ENCODE assay signal across 9 mouse cellular contexts in genomic region chr2:4587685-4588409, GRCm38 (mm10).
DNase-seq lines count a peak whose midpoint lies in the region; ATAC-seq and TF ChIP-seq lines count a peak whose summit lies in the region.
"Had no signal": no experiment of that assay in that cellular context is flagged by ENCODE, and none has a peak within 500 bp of the region (broad histone marks: within the 10 kb centered on the region; RNA-seq: fewer than 3 reads in every experiment).

No protein-coding gene starts in this region.

- peak overlapping the region; percentile 62 for H3K27ac ChIP-seq in forebrain, embryonic 10.5 days
- H3K27ac ChIP-seq in forebrain, embryonic 13.5 days: no peak overlapping the region
- H3K27ac ChIP-seq in lung, postnatal 0 days (ENCODE audit: low read length): peak overlapping the region; percentile 79
- H3K27ac ChIP-seq in limb, embryonic 12.5 days: peak overlapping the region; percentile 94
- H3K27ac ChIP-seq in stomach, embryonic 15.5 days: peak overlapping the region; percentile 82
- H3K27ac ChIP-seq in thymus, adult 2 months (ENCODE audit: control insufficient read depth, insufficient read depth, low read length): no peak overlapping the region

- intact Hi-C loops in heart, postnatal 10 days (cut with DNase I): no loop called here

- no peak overlapping the region for H3K4me2 ChIP-seq in forebrain, embryonic 13.5 days
- H3K4me2 ChIP-seq in lung, postnatal 0 days (replicated peaks; ENCODE audit: low read depth, low read length): no peak overlapping the region
- H3K4me2 ChIP-seq in limb, embryonic 12.5 days: peak overlapping the region; percentile 26; the same call in 1 of the 2 replicates
- H3K4me2 ChIP-seq in stomach, embryonic 15.5 days: no peak overlapping the region; the same call in 1 of the 2 replicates

- no peak for TF ChIP-seq EP300 in lung, postnatal 0 days (IDR thresholded peaks at IDR 0.05)

- peaks cover 38% of the 10 kb centered on the region for H3K4me1 ChIP-seq in forebrain, embryonic 10.5 days
- H3K4me1 ChIP-seq in forebrain, embryonic 13.5 days: no peaks in the 10 kb centered on the region
- H3K4me1 ChIP-seq in lung, postnatal 0 days (ENCODE audit: insufficient read depth, low read depth, low read length): peaks cover 7% of the 10 kb centered on the region
- H3K4me1 ChIP-seq in limb, embryonic 12.5 days (replicated peaks): peaks cover 67% of the 10 kb centered on the region
- H3K4me1 ChIP-seq in stomach, embryonic 15.5 days: peaks cover 15% of the 10 kb centered on the region
- H3K4me1 ChIP-seq in thymus, adult 2 months (replicated peaks; ENCODE audit: control insufficient read depth, insufficient read depth, low read length): no peaks in the 10 kb centered on the region

- no peak for TF ChIP-seq POLR2A in thymus, adult 2 months (IDR thresholded peaks at IDR 0.05; ENCODE audit: control insufficient read depth, extremely low read depth, insufficient read depth, low read length, poor library complexity)

- TF ChIP-seq CTCF in lung, postnatal 0 days (IDR thresholded peaks at IDR 0.05): no peak
- no peak for TF ChIP-seq CTCF in thymus, adult 2 months (IDR thresholded peaks at IDR 0.05; ENCODE audit: borderline replicate concordance, control insufficient read depth, extremely low read depth, insufficient read depth, low read length, poor library complexity)

- H3K27me3 ChIP-seq in forebrain, embryonic 10.5 days (ENCODE audit: poor library complexity, severe bottlenecking): no peaks in the 10 kb centered on the region
- H3K27me3 ChIP-seq in forebrain, embryonic 13.5 days: no peaks in the 10 kb centered on the region
- no peaks in the 10 kb centered on the region for H3K27me3 ChIP-seq in lung, postnatal 0 days (replicated peaks; ENCODE audit: insufficient read depth, low read length)
- H3K27me3 ChIP-seq in limb, embryonic 12.5 days: no peaks in the 10 kb centered on the region
- no peaks in the 10 kb centered on the region for H3K27me3 ChIP-seq in stomach, embryonic 15.5 days (replicated peaks)
- no peaks in the 10 kb centered on the region for H3K27me3 ChIP-seq in thymus, adult 2 months (ENCODE audit: control insufficient read depth, insufficient read depth, low read length)

- H3K36me3 ChIP-seq in forebrain, embryonic 10.5 days (replicated peaks): peaks cover 89% of the 10 kb centered on the region
- H3K36me3 ChIP-seq in forebrain, embryonic 13.5 days (ENCODE audit: poor library complexity, severe bottlenecking): peaks cover 73% of the 10 kb centered on the region
- no peaks in the 10 kb centered on the region; the same call in none of the 2 replicates for H3K36me3 ChIP-seq in lung, postnatal 0 days (ENCODE audit: insufficient read depth, low read length)
- peaks cover 59% of the 10 kb centered on the region for H3K36me3 ChIP-seq in limb, embryonic 12.5 days
- H3K36me3 ChIP-seq in stomach, embryonic 15.5 days: peaks cover 15% of the 10 kb centered on the region
- H3K36me3 ChIP-seq in thymus, adult 2 months (ENCODE audit: control insufficient read depth, insufficient read depth, low read length): peaks cover 4% of the 10 kb centered on the region; the same call in 1 of the 2 replicates

- ATAC-seq in forebrain, embryonic 13.5 days: no peak
- ATAC-seq in lung, postnatal 0 days: peak; percentile 29
- ATAC-seq in limb, embryonic 12.5 days (ENCODE audit: insufficient number of reproducible peaks, insufficient read depth, low FRiP score, low TSS enrichment, low read depth): peak; percentile 88
- ATAC-seq in stomach, embryonic 15.5 days (ENCODE audit: insufficient read depth, low FRiP score, low read depth): peak; percentile 54; the same call in 1 of the 2 replicates

- no peak overlapping the region for H3K4me3 ChIP-seq in forebrain, embryonic 10.5 days
- no peak overlapping the region for H3K4me3 ChIP-seq in forebrain, embryonic 13.5 days
- no peak overlapping the region for H3K4me3 ChIP-seq in lung, postnatal 0 days (ENCODE audit: low read depth, low read length)
- no peak overlapping the region for H3K4me3 ChIP-seq in limb, embryonic 12.5 days (replicated peaks)
- H3K4me3 ChIP-seq in stomach, embryonic 15.5 days (replicated peaks): no peak overlapping the region
- no peak overlapping the region for H3K4me3 ChIP-seq in thymus, adult 2 months (ENCODE audit: control insufficient read depth, insufficient read depth, low read length)

- 69% methylated on average over 13 of the region's 13 CpGs for WGBS in forebrain, embryonic 10.5 days
- WGBS in forebrain, embryonic 13.5 days: 76% methylated on average over 13 of the region's 13 CpGs
- WGBS in lung, postnatal 0 days: 42% methylated on average over 13 of the region's 13 CpGs
- WGBS in limb, embryonic 12.5 days: 9% methylated on average over 13 of the region's 13 CpGs
- WGBS in stomach, embryonic 15.5 days: 33% methylated on average over 13 of the region's 13 CpGs
- WGBS in thymus, adult 2 months: 93% methylated on average over 13 of the region's 13 CpGs

- DNase-seq in forebrain, embryonic 10.5 days (ENCODE audit: extremely low spot score, low spot score): peak; percentile 35
- peak; percentile 67 for DNase-seq in lung, postnatal 0 days (ENCODE audit: low spot score)
- DNase-seq in lung, postnatal 10 days: no peak
- DNase-seq in thymus, adult 2 months: no peak
- no peak for DNase-seq in heart, postnatal 10 days
- DNase-seq: lung, postnatal 14 days had no signal

- H3K9me3 ChIP-seq in forebrain, embryonic 10.5 days: no peaks in the 10 kb centered on the region
- no peaks in the 10 kb centered on the region for H3K9me3 ChIP-seq in forebrain, embryonic 13.5 days (replicated peaks)
- H3K9me3 ChIP-seq in lung, postnatal 0 days (ENCODE audit: low read length): no peaks in the 10 kb centered on the region
- H3K9me3 ChIP-seq in limb, embryonic 12.5 days: no peaks in the 10 kb centered on the region
- H3K9me3 ChIP-seq in stomach, embryonic 15.5 days: no peaks in the 10 kb centered on the region

- H3K9ac ChIP-seq in forebrain, embryonic 13.5 days: no peak overlapping the region
- H3K9ac ChIP-seq in lung, postnatal 0 days (replicated peaks; ENCODE audit: low read depth): no peak overlapping the region
- peak overlapping the region; percentile 18; the same call in 1 of the 2 replicates for H3K9ac ChIP-seq in limb, embryonic 12.5 days (replicated peaks)
- H3K9ac ChIP-seq in stomach, embryonic 15.5 days: no peak overlapping the region

Comparison
In these comparisons a context has a peak if more than half of its experiments do, and no peak if none do; other contexts are left out.
1. DNase-seq: peak in forebrain, embryonic 10.5 days (single experiment) and lung, postnatal 0 days (single experiment); none in lung, postnatal 10 days (single experiment), thymus, adult 2 months (single experiment) and heart, postnatal 10 days (0 of 2).
2. H3K27ac ChIP-seq: peak in forebrain, embryonic 10.5 days (single experiment), lung, postnatal 0 days (single experiment), limb, embryonic 12.5 days (single experiment) and stomach, embryonic 15.5 days (single experiment); none in forebrain, embryonic 13.5 days (single experiment) and thymus, adult 2 months (single experiment).